Mouse (Mus musculus): ENCODE measurements around the gene Asap3.

DNA sequence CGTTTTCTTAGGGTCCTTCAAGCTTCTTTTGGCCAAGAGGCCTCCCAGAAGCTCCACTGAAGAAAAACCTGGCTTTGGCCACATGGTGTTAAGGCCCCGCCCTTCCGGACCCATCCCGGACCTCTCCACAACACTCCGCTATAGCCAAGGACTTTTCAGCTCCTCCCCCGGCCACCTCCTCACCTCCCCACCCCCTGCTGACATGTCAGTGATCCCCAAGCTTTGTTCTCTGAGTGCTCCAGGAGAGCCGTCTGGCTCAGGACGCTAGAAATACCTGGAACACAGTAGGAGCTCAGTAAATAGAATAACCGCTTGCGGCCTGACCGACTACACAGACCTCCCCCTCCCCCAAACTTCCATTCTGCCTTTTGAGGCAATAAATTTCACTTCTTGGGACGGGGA, 40.4 kb downstream of the Asap3 start:
- TF ChIP-seq CTCF (IDR thresholded peaks at IDR 0.05; ENCODE audit: borderline replicate concordance, insufficient read depth, low read depth, low read length), result no peak
- TF ChIP-seq POLR2A (IDR thresholded peaks at IDR 0.05; ENCODE audit: borderline replicate concordance, insufficient read depth, low read length), result no peak
